Mouse (Mus musculus): ENCODE measurements around the gene Ddi2. TPM values are rescaled to one million over a fixed set of nuclear protein-coding genes. Genes with fewer than 3 reads are reported as not detected.

Gene Ddi2
- polyA plus RNA-seq, 1 experiment from 2014 or later = 19.1 TPM

- H3K27me3 ChIP-seq (ENCODE audit: insufficient read depth, low read length) = no peaks in the 10 kb centered on the region
- H3K4me1 ChIP-seq (ENCODE audit: insufficient read depth, low read length) = no peaks in the 10 kb centered on the region
- H3K4me2 ChIP-seq (replicated peaks; ENCODE audit: low read depth, low read length) = no peak overlapping the region
- H3K9me3 ChIP-seq (ENCODE audit: low read length) = no peaks in the 10 kb centered on the region
- 90% methylated on average over 8 of the region's 8 CpGs for WGBS
- H3K9ac ChIP-seq (replicated peaks; ENCODE audit: low read length) = no peak overlapping the region
- peaks cover 19% of the 10 kb centered on the region; the same call in 1 of the 2 replicates for H3K36me3 ChIP-seq (ENCODE audit: insufficient read depth, low read length)
- H3K27ac ChIP-seq (ENCODE audit: low read length) = no peak overlapping the region
- H3K4me3 ChIP-seq (ENCODE audit: low read length) = no peak overlapping the region
- ATAC-seq (ENCODE audit: low FRiP score, low TSS enrichment) = no peak
Measured at GRCm38 (mm10) chr4:141653044-141653443, 70.2 kb downstream of the Ddi2 start.

- Histone ChIP-seq H3K9me3 (ENCODE audit: low read length) (no peaks in the 10 kb centered on the region), H3K4me2 (replicated peaks; ENCODE audit: low read depth, low read length) (no peak overlapping the region), H3K4me1 (ENCODE audit: insufficient read depth, low read length) (no peaks in the 10 kb centered on the region), H3K36me3 (ENCODE audit: insufficient read depth, low read length) (peaks cover 19% of the 10 kb centered on the region; the same call in 1 of the 2 replicates), H3K27me3 (ENCODE audit: insufficient read depth, low read length) (no peaks in the 10 kb centered on the region), H3K27ac (ENCODE audit: low read length) (no peak overlapping the region), H3K9ac (replicated peaks; ENCODE audit: low read length) (no peak overlapping the region), H3K4me3 (ENCODE audit: low read length) (no peak overlapping the region)
- ATAC-seq (ENCODE audit: low FRiP score, low TSS enrichment) = no peak
- WGBS = 88% methylated on average over 10 of the region's 10 CpGs
Measured at GRCm38 (mm10) chr4:141651944-141652343, 71.3 kb downstream of the Ddi2 start.

- Histone ChIP-seq H3K27me3 (ENCODE audit: insufficient read depth, low read length) (no peaks in the 10 kb centered on the region), H3K36me3 (ENCODE audit: insufficient read depth, low read length) (peaks cover 19% of the 10 kb centered on the region; the same call in 1 of the 2 replicates), H3K9me3 (ENCODE audit: low read length) (no peaks in the 10 kb centered on the region), H3K9ac (replicated peaks; ENCODE audit: low read length) (no peak overlapping the region), H3K27ac (ENCODE audit: low read length) (no peak overlapping the region), H3K4me2 (replicated peaks; ENCODE audit: low read depth, low read length) (no peak overlapping the region), H3K4me3 (ENCODE audit: low read length) (no peak overlapping the region), H3K4me1 (ENCODE audit: insufficient read depth, low read length) (no peaks in the 10 kb centered on the region)
- WGBS = 89% methylated on average over 6 of the region's 6 CpGs
- no peak for ATAC-seq (ENCODE audit: low FRiP score, low TSS enrichment)
Measured at GRCm38 (mm10) chr4:141651286-141651685, 71.9 kb downstream of the Ddi2 start.

- Histone ChIP-seq H3K4me3 (ENCODE audit: low read length) (no peak overlapping the region), H3K27me3 (ENCODE audit: insufficient read depth, low read length) (no peaks in the 10 kb centered on the region), H3K4me2 (replicated peaks; ENCODE audit: low read depth, low read length) (no peak overlapping the region), H3K36me3 (ENCODE audit: insufficient read depth, low read length) (peaks cover 19% of the 10 kb centered on the region; the same call in 1 of the 2 replicates), H3K27ac (ENCODE audit: low read length) (no peak overlapping the region), H3K9me3 (ENCODE audit: low read length) (no peaks in the 10 kb centered on the region), H3K9ac (replicated peaks; ENCODE audit: low read length) (no peak overlapping the region), H3K4me1 (ENCODE audit: insufficient read depth, low read length) (peaks cover under 1% of the 10 kb centered on the region)
- 78% methylated on average over 6 of the region's 6 CpGs for whole genome bisulfite sequencing
- no peak for ATAC-seq (ENCODE audit: low FRiP score, low TSS enrichment)
Measured at GRCm38 (mm10) chr4:141649244-141649643, 74.0 kb downstream of the Ddi2 start.

GRCm38 (mm10) chr4:141648262-141648661, 75.0 kb downstream of the Ddi2 start:
- Histone ChIP-seq H3K9ac (replicated peaks; ENCODE audit: low read length) (no peak overlapping the region), H3K27me3 (ENCODE audit: insufficient read depth, low read length) (no peaks in the 10 kb centered on the region), H3K4me3 (ENCODE audit: low read length) (no peak overlapping the region), H3K4me1 (ENCODE audit: insufficient read depth, low read length) (peaks cover 11% of the 10 kb centered on the region), H3K4me2 (replicated peaks; ENCODE audit: low read depth, low read length) (no peak overlapping the region), H3K36me3 (ENCODE audit: insufficient read depth, low read length) (peaks cover 19% of the 10 kb centered on the region; the same call in 1 of the 2 replicates), H3K27ac (ENCODE audit: low read length) (no peak overlapping the region), H3K9me3 (ENCODE audit: low read length) (no peaks in the 10 kb centered on the region)
- 96% methylated on average over 5 of the region's 5 CpGs for WGBS
- no peak for ATAC-seq (ENCODE audit: low FRiP score, low TSS enrichment)

GRCm38 (mm10) chr4:141647187-141647586, 76.0 kb downstream of the Ddi2 start:
- Histone ChIP-seq H3K4me2 (replicated peaks; ENCODE audit: low read depth, low read length) (no peak overlapping the region), H3K9ac (replicated peaks; ENCODE audit: low read length) (no peak overlapping the region), H3K4me3 (ENCODE audit: low read length) (no peak overlapping the region), H3K36me3 (ENCODE audit: insufficient read depth, low read length) (peaks cover 20% of the 10 kb centered on the region), H3K9me3 (ENCODE audit: low read length) (no peaks in the 10 kb centered on the region), H3K27me3 (ENCODE audit: insufficient read depth, low read length) (no peaks in the 10 kb centered on the region), H3K27ac (ENCODE audit: low read length) (no peak overlapping the region), H3K4me1 (ENCODE audit: insufficient read depth, low read length) (peaks cover 16% of the 10 kb centered on the region)
- no peak for ATAC-seq (ENCODE audit: low FRiP score, low TSS enrichment)
- 88% methylated on average over 3 of the region's 3 CpGs for WGBS

- H3K4me3 ChIP-seq (ENCODE audit: low read length) = no peak overlapping the region
- no peaks in the 10 kb centered on the region for H3K9me3 ChIP-seq (ENCODE audit: low read length)
- H3K36me3 ChIP-seq (ENCODE audit: insufficient read depth, low read length) = peaks cover 23% of the 10 kb centered on the region
- 89% methylated on average over 8 of the region's 8 CpGs for WGBS
- ATAC-seq (ENCODE audit: low FRiP score, low TSS enrichment) = no peak
- peaks cover 17% of the 10 kb centered on the region for H3K4me1 ChIP-seq (ENCODE audit: insufficient read depth, low read length)
- no peaks in the 10 kb centered on the region for H3K27me3 ChIP-seq (ENCODE audit: insufficient read depth, low read length)
- H3K27ac ChIP-seq (ENCODE audit: low read length) = no peak overlapping the region
- H3K9ac ChIP-seq (replicated peaks; ENCODE audit: low read length) = no peak overlapping the region
- H3K4me2 ChIP-seq (replicated peaks; ENCODE audit: low read depth, low read length) = no peak overlapping the region
Measured at GRCm38 (mm10) chr4:141645988-141646387, 77.2 kb downstream of the Ddi2 start.

- Histone ChIP-seq H3K27me3 (ENCODE audit: insufficient read depth, low read length) (no peaks in the 10 kb centered on the region), H3K4me3 (ENCODE audit: low read length) (no peak overlapping the region), H3K4me2 (replicated peaks; ENCODE audit: low read depth, low read length) (no peak overlapping the region; the same call in 1 of the 2 replicates), H3K27ac (ENCODE audit: low read length) (peak overlapping the region; percentile 75), H3K36me3 (ENCODE audit: insufficient read depth, low read length) (peaks cover 21% of the 10 kb centered on the region), H3K9me3 (ENCODE audit: low read length) (no peaks in the 10 kb centered on the region), H3K4me1 (ENCODE audit: insufficient read depth, low read length) (peaks cover 17% of the 10 kb centered on the region), H3K9ac (replicated peaks; ENCODE audit: low read length) (peak overlapping the region; percentile 54)
- 17% methylated on average over 7 of the region's 7 CpGs for WGBS
- ATAC-seq (ENCODE audit: low FRiP score, low TSS enrichment) = peak; percentile 55
Measured at GRCm38 (mm10) chr4:141643118-141643855, 79.9 kb downstream of the Ddi2 start.

GRCm38 (mm10) chr4:141641961-141642811, 81.0 kb downstream of the Ddi2 start:
- no peak for ATAC-seq (ENCODE audit: low FRiP score, low TSS enrichment)
- no peak overlapping the region for H3K4me3 ChIP-seq (ENCODE audit: low read length)
- 82% methylated on average over 25 of the region's 25 CpGs for WGBS
- H3K9me3 ChIP-seq (ENCODE audit: low read length) = no peaks in the 10 kb centered on the region
- no peaks in the 10 kb centered on the region for H3K27me3 ChIP-seq (ENCODE audit: insufficient read depth, low read length)
- H3K4me2 ChIP-seq (replicated peaks; ENCODE audit: low read depth, low read length) = no peak overlapping the region
- H3K27ac ChIP-seq (ENCODE audit: low read length) = 0 out of 2 replicates have a peak overlapping the region, but pooled peaks have one; percentile 7
- no peak overlapping the region for H3K9ac ChIP-seq (replicated peaks; ENCODE audit: low read length)
- peaks cover 17% of the 10 kb centered on the region for H3K4me1 ChIP-seq (ENCODE audit: insufficient read depth, low read length)
- H3K36me3 ChIP-seq (ENCODE audit: insufficient read depth, low read length) = peaks cover 26% of the 10 kb centered on the region

Measured in kidney, embryonic 16.5 days (tissue).